Mouse (Mus musculus) left cerebral cortex, adult 2 months (tissue): ENCODE results near the gene Usp50. TPM values are rescaled to one million over a fixed set of nuclear protein-coding genes. Genes with fewer than 3 reads are reported as not detected.
A peak's percentile ranks its signal among the peaks of the same experiment; 100 is the strongest.

Source experiments
- DNase-seq, 2 experiments: peaks; one replicate each; pipeline ENCODE4 v3.0.0; 2021 to 2022; ENCODE audit warnings: low spot score in 2 of 2, mixed read lengths in 1 of 2; ENCODE audit errors: extremely low spot score in 1 of 2
- H3K27ac ChIP-seq: fragments of 200-600 bp; 2 replicates; pipeline ENCODE4 v1.8.1; 2022
- H3K4me3 ChIP-seq: fragments of 200-600 bp; 2 replicates; pipeline ENCODE4 v1.8.1; 2022
- CTCF ChIP-seq: fragments of 200-600 bp; IDR thresholded peaks from 2 replicates; pipeline ENCODE4 v1.8.1; 2022; ENCODE audit warnings: antibody characterized with exemption, mild to moderate bottlenecking, moderate library complexity
- intact Hi-C: fragments of 180-260 bp; cut with DNase I; formaldehyde crosslinking; loops from one replicate; pipeline ENCODE4 v1.15.1; 2025
- total RNA-seq, 2 experiments: library from RNA; stranded (reverse); gene quantifications; 2 replicates each; pipeline ENCODE4 v1.2.3; 2021

The Usp50 gene
- total RNA-seq, 2 experiments from 2014 or later = 0.61 TPM; not detected in 1

DNA sequence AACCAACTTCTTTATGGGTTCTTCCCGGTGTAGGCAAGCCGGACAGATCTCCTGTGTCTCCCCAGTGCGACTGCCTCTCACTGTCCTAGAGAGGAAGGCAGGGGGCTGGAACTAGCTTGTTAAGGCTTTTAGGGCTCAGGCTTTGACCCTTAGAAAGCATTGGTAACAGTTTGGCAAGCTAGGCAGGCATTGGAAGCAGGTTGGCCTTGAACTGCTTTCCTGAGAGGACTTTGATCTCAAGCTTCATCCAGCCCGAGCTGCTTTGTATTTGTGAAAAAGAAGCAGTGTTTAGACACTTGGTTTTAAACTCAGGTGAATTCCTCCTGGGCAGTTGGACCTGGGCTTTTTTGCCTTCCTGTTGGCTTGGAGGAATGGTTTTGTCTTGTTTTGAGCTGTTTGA is 4.5 kb downstream of the Usp50 start:
- no peak overlapping the region for H3K27ac ChIP-seq
- no peak overlapping the region for H3K4me3 ChIP-seq
- no peak for TF ChIP-seq CTCF
- intact Hi-C loops = loop anchor here (10.0 kb wide), 1 partner anchor 184 kb away; no protein-coding TSS in a partner anchor
- no peak for DNase-seq

DNA sequence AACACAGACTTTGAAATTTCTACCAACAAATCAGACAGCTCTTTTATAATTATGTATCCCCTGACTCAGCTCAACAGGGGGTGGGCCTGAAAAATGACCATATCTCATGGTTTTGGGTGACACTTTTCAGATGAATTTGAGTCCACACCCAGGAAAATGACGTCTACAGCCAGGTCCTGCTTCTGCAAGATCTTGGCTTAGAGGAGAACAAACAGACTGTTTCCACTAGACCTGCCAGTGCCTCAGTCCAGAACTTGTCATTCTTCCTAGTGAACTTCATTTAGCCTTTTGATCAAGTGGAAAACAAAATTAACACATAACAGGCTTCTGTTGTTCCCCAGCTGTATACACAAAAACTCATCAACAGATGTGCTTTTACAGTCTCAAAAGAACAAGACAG is 6.9 kb downstream of the Usp50 start:
- no peak overlapping the region for H3K27ac ChIP-seq
- H3K4me3 ChIP-seq = no peak overlapping the region

DNA sequence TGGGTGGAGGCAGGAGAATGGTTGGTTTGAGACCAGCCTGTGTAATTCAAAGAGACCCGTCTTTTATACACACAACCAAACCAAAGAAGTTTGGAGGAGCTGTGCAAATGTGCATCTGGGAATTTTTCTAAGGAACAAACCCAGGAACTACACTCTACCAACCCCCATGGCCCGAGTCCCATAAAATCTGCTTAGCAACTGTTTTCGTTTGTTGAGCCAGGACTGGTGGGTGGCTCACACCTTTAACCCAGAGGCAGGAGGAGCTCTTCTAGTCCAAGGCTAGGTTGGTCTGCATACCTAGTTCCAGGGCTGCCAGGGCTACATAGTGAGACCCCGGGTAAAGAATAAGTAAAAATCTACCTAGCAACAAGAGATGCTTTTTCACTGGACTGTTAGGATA is 7.3 kb downstream of the Usp50 start:
- no peak overlapping the region for H3K27ac ChIP-seq
- no peak for TF ChIP-seq CTCF

More for the DNA sequence above, 6.9 kb downstream of the Usp50 start:
- no peak for DNase-seq
- TF ChIP-seq CTCF = no peak
- intact Hi-C loops = loop anchor here (10.0 kb wide), 1 partner anchor 182 kb away; no protein-coding TSS in a partner anchor

DNA sequence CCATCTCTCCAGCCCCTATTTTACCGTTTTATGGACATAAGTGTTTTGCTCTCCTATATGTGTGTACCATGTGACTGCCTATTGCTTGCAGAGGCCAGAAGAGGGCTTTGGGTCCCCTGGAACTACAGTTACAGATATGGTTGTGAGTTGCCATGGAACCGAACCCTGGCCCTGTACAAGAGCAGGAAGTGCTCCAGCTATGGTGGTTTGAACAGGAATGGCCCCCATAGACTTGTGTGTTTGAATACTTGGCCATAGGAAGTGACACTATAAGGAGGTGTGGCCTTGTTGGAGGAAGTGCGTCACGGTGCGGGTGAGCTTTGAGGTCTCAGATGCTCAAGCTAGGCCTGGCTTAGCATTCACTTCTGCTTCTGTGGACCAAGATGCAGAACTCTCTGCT is 11.1 kb downstream of the Usp50 start:
- intact Hi-C loops = loop anchor here (10.0 kb wide), 1 partner anchor 177 kb away; no protein-coding TSS in a partner anchor

More for the DNA sequence above, 7.3 kb downstream of the Usp50 start:
- intact Hi-C loops = loop anchor here (10.0 kb wide), 1 partner anchor 181 kb away; no protein-coding TSS in a partner anchor
- DNase-seq = no peak
- no peak overlapping the region for H3K4me3 ChIP-seq

DNA sequence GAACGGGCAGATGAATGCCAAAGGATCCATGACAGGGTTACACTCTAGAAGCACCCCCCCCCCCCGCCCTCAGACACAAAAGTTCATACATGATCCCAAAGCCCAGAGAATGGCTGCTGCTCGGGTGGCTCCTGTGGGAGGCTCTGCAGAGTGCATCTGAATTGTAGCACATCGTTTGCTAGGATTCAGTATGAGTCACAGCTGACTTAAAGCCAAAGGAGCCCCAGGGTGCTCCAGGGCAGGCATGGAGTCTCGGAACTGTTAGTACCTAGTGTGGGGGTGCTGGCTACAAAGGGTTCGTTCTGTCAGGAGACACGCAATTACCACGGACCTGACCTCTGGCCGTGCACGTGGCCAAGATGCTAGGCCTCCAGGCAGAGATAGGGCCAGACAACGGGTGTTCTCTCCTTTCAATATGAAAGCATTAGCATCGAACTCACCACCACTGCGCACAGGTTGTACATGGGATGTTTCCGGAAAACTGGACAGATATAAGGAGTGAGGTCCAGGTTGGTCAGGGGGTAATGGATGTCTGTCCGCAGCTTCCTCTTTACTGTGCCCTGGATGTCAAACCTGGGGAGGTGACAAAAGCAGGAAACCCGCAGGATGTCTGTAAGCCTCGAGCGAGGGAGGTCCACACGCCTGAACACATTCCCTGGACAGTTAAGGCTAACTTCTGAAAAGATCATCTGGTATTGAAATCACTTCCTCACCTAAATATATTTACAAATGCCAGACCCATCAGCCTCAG is 13.7 kb downstream of the Usp50 start:
- Histone ChIP-seq H3K27ac (no peak overlapping the region), H3K4me3 (no peak overlapping the region)
- no peak for TF ChIP-seq CTCF
- no peak for DNase-seq
- intact Hi-C loops = loop anchor here (10.0 kb wide), 1 partner anchor 175 kb away; no protein-coding TSS in a partner anchor

More for the DNA sequence above, 11.1 kb downstream of the Usp50 start:
- H3K27ac ChIP-seq = no peak overlapping the region
- TF ChIP-seq CTCF = no peak
- no peak for DNase-seq
- H3K4me3 ChIP-seq = no peak overlapping the region

DNA sequence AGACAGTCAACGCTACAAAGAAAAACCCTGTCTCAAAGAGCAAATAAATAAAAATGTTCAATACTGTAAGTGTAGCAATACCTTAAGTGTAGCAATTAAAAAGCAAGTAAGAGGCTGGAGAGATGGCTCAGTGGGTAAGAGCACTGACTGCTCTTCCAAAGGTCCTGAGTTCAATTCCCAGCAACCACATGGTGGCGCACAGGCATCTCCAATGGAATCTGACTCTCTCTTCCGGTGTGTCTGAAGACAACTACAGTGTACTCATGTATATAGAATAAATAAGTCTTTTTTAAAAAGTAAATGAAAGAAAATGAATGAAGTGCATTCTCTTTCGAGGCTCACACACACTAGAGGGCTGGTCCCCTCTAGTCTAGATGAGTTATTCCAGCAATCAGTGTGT is 15.1 kb downstream of the Usp50 start:
- no peak overlapping the region for H3K27ac ChIP-seq
- no peak for DNase-seq
- H3K4me3 ChIP-seq = no peak overlapping the region
- intact Hi-C loops = no loop called here
- TF ChIP-seq CTCF = peak; percentile 10

DNA sequence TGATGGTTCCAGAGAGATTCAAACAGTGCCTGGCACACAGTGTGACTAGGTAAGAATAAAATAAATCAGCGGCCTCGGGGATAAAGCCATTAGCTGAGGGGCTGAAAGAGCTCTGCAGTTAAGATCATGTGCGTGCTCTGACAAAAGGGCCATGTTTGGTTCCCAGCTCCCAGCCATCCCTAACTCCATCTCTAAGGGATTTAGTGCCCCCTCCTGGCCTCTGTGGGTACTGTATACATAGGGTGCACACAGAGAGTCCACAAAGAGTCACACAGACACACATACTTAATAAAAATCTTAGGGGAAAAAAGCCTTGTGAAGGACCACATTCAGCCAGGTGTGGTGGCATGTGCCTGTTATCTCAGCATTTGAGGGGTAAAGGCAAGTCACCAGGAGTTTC is 15.7 kb downstream of the Usp50 start:
- no peak for DNase-seq
- Histone ChIP-seq H3K27ac (no peak overlapping the region), H3K4me3 (no peak overlapping the region)
- peak; percentile 6; the same call in 1 of the 2 replicates for TF ChIP-seq CTCF
- intact Hi-C loops = no loop called here

DNA sequence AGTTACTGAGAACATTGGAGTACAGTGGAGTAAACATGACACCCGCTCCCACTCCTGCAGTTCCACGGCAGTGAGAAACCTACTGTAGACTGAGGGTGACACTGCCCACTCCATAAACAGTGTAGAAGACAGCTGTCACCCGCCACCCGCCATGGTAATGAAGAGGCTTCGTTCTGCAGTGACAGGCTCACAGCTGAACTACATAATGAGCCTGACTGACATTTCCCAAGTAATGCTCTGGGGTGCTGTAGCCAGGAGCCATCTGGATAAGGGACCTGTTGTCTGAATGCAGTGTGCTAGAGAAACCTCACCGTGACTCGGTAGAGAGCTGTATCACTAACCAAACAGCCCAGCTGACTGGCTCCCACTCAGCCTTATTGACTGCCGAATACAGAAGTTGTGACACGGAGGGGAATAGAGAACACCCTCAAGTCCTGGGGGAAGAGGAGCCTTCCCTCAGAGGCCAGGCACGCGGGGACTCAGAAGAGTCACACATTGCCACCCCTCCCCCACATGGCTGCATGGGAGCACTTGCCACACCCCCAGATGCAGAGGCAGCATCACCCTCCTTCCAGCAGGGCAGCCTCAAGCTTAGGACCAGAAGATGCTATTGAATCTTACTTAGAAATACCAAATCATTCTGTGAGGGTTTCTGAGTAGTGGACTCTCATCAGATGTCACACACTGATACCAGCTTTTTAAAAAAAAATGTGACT is 17.2 kb downstream of the Usp50 start:
- DNase-seq = peak in 1 of 2 experiments; percentile 16
- Histone ChIP-seq H3K27ac (no peak overlapping the region), H3K4me3 (no peak overlapping the region)
- no peak for TF ChIP-seq CTCF
- intact Hi-C loops = no loop called here

DNA sequence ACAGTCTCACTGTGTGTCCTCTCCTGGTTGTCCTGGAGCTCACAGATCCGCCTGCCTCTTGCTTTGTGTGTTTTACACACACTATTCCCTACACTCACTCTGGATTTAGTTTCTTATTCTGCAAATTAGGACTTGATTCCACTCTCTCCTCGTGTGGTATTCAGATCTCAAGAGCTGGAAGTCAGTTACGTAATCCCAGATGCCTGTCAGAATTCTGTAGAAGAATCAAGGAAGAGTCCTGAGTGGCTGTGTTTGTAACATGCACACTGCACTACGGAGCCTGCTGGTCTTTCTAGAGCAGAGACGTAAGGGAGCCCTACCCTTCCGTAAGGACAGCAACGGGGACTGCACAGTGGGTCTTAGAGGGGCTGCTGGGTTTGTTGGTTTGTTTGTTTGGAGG is 23.9 kb downstream of the Usp50 start:
- DNase-seq = no peak
- intact Hi-C loops = loop anchor here (10.0 kb wide), 1 partner anchor 155 kb away; no protein-coding TSS in a partner anchor
- Histone ChIP-seq H3K27ac (no peak overlapping the region), H3K4me3 (no peak overlapping the region)
- TF ChIP-seq CTCF = no peak

DNA sequence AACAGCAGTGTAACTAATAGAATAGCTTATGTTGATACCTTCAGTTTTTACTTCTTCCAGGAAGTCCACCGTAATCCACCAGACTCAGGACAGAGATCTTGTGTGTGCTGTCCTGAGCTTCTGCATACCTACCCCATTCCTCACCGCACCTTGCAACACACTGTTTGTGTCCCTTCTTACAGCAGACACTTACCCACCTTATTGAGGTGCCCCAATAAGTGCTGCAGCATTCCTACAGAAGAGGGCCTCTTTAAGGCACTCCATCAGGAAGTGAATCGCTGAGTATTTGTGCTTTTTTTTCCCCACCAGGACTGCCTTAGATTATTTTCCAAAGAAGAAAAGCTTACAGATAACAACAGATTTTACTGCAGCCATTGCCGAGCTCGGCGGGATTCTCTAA is 27.6 kb downstream of the Usp50 start:
- DNase-seq = no peak
- Histone ChIP-seq H3K27ac (no peak overlapping the region), H3K4me3 (no peak overlapping the region)
- intact Hi-C loops = loop anchor here (10.0 kb wide), 1 partner anchor 159 kb away; no protein-coding TSS in a partner anchor
- TF ChIP-seq CTCF = no peak

DNA sequence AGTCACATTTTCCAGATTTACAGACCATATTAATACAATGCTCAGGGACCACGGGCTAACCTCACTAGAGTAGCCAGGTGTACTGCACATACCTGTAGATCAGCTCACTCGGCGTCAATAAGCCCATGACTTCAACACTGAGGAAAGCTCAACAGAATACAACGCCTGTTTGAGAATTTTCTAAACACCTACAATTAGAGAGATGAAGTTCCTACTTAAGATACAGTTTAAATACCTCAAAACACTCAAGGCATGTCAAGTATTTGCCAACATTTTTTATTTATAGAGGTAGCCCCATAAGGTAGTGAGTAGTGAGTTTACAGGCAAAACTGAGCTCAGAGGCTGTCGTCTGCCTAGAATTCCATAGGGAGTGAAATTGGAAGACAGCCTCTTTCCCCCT is 39.9 kb downstream of the Usp50 start:
- intact Hi-C loops = no loop called here
- Histone ChIP-seq H3K27ac (no peak overlapping the region), H3K4me3 (no peak overlapping the region)
- no peak for DNase-seq
- TF ChIP-seq CTCF = no peak

DNA sequence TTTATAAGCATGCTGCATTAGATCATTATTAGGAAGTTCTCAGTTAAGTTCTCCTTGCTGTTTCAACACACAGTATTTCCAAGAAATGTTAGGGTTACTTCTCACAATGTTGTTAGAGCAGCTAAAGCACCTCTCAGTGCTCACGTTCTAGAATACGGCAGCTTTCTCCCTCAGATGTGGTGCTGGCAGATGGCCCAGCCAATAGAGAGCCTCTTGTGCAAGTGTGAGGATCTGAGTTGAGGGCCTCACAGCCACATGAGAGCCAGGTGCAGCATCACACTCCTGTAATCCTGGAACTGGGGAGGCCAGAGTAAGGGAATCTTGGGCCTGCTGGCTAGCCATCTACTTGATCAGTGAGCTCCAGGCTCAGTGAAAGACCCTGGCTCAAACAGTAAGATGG is 43.0 kb downstream of the Usp50 start:
- DNase-seq = no peak
- no peak for TF ChIP-seq CTCF
- intact Hi-C loops = no loop called here
- Histone ChIP-seq H3K27ac (no peak overlapping the region), H3K4me3 (no peak overlapping the region)
